Mouse (Mus musculus) heart, postnatal 4 days (tissue): ENCODE measurements at regions not wholly inside any gene's neighbourhood (a gene's known extent, or its start where the extent isn't known, plus 50 kb on each side); places are given as distances from the start of the nearest gene placed in this dataset.

Experiments
- DNase-seq: peaks from one replicate; pipeline ENCODE4 v3.0.0; 2021

DNA sequence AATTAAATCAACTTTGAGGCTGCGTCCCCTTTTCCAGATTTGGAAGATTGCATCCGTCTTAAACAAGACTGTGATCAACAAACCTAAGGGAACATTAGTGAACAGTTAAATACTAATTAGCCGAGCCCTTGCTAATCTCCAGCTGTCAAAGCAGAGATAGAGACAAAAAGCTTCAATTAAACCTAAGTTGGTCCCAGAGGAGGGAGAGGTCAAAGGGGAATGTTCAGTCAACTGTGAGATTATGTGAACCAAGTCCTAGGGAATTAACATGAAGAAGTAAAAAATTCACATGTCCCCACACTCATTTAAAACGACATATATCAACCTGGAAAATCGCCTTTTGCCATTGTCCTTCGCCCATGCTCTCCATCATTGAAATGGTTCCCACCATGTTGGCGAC lies 59.7 kb upstream of the Tbx20 start:
- no peak for DNase-seq

DNA sequence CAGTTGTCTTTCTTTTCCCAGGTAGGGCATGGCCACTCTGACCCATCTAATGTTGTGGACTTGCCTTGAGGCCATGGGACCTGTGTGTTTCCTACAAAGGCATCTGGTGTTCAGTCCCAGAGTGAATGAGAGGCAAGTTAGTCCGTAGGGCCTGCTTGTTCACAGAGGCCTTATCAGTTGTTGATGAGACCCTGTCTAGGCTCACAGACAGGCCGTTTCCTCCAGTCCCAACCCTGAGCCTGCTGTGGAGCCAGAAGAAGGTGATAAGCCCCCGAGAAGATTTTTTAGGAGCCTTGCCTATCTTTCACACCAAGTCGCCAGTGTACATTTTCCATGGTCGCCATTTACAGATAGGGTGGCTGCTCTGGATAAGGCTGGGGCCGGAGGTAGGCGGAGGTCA lies 74.1 kb upstream of the Tbx20 start:
- no peak for DNase-seq

DNA sequence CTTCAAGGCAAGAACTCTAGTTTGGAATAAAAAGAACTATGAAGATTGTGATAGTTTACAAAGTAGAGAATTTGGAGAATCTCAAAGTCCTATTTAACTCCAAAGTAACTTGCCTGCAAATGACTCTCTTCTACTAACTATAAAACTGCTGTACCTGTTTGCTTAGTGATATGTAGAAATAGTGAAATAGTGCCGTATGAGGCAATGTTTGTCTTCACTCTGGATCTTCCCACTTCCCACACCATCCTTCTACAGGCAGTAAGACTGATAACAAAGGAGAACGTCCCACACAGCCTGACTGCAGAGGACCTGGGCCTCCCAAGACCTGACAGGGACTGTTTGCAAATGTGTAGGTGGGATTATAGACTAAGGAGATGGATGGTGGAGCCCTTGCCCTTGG lies 85.4 kb upstream of the Tbx20 start:
- no peak for DNase-seq

DNA sequence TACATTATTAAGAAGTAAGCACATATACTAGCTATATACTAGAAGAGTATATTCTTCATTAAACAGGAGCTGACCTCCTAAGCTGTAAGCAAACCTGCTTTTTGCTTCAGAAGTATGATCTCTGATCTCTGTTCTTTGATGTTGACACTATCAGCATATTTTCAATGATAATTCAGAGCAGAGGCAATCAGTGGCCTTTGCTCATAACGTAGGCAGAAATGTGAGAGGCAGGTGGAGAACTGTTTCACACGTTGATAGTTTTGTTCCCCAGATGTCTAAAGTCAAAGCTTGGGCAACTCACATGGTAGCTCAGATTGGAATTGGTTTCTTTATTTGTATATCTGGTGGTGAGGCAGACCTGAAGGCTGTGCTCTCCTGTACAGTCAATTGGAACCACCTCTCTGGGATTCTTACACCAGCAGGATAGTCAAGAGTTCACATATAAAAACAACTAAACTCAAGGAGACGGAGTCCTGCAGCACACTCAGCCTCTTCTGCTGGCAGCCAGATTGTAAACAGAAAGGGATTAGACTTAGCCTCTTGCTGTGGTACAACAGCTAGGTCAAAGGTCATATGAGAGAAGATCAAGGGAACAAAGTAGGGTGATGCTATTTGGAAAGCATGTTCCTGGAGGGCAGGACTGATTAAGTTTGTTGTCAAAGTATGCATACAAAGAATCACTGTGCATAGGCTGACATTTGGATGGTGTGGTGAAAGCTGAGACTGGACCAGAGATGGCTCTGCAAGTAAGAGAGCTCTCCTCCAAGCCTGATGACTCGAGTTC lies 92.5 kb upstream of the Tbx20 start:
- DNase-seq = no peak

DNA sequence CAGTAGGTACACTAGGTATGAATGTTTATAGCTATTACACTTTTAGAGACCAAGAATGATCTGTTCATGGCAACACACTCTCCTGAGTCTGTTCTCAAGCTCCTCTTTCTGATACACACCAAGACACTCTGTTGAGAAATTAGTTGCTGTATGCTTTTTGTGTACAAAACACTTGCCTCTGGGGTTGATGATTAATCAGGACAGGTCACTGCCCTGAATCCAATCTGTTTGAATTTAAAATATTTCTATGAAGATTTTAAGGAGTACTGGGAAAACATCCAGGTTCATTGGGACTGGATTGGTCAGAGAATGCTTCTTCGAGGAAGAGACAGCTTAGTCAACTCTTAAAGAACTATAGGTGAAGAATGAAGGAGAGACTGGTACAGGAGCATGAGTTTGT lies 94.6 kb upstream of the Tbx20 start:
- DNase-seq = no peak

DNA sequence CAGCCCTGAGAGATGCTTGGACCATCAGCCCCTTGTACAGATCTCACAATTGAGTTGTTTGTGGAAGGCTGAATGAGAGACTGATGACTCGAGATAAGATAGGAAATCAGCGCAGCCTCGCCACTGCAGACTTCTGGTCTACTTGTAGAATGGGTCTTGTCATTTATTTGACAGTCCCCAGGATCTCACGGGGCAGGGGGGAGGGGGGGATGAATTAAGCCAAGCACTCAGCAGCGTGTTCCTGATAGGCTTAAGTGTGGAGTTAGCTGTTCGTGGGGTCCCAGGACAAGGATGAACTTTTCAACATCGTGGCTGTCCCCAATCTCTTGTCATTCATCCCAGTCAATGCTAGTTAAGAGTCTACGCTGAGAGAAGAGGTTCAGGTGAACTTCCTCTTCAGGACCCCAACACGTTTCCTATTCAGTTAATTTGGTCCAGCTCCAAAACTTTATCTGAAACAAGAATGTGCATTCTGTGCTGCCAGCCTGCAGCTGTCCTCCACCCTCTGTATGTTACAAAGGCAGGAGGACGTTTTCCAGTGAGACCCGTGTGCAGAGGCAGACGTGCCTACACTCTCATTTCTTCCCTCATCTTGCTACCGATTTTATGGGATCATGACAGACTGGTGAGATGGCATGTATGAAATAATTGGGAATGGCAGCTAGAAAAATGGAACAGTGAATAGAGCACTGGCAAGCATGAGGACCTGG lies 100.5 kb upstream of the Tbx20 start:
- no peak for DNase-seq

DNA sequence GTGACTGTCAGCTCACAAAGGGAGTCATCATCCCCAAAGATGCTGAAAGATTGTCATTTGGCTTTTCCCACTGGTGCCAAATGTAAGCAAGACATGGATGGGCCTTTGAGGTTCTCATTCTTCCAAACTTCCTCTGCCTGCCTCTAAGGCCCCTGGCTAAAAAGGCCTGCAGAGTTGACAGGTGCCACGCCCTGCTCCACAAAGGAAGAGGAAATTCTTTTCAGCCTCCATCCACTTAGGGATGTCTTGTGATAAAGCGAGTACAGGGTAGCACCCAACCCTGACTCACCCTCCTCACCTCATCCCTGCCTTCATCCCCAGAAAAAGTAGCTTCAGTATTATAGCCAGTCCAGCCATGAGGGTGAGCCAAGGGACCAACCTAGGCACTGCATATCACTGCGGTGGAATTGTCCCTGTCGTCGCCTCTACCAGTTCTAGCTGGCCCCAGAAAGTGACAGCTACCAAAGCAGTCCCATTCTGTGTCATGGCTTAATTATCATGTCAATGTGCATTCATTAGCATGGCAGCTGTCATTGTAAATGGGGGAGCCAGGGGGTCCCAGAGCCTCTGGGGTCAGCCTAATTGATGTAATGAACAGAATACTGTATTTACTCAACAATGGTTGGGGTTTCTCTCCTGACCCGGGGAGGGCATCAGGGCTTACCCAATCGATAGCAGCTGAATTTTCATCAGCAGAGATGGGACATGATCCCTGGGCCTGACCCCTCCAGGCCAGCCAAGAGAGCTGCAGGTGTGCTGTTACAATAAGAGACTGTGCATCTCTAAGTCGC lies 104.5 kb upstream of the Tbx20 start:
- DNase-seq = no peak

DNA sequence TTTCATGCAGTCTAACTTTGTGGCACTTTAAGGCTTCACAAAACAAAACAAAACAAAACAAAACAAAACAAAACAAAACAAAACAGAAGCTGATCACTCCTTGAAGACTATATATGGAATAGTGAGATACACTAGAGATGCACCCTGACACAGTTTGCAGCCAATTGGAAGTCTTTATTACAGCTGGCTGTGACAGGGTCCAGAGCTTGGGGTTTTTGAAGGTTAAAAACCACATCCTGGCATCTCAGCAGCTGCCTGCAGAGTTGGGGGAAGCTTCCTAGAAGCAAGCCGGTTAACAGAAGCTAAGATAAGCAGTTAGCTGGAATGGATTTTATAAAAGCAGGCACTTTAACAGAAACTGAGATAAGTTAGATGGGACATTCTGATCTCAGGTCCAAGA lies 105.6 kb upstream of the Tbx20 start:
- no peak for DNase-seq

DNA sequence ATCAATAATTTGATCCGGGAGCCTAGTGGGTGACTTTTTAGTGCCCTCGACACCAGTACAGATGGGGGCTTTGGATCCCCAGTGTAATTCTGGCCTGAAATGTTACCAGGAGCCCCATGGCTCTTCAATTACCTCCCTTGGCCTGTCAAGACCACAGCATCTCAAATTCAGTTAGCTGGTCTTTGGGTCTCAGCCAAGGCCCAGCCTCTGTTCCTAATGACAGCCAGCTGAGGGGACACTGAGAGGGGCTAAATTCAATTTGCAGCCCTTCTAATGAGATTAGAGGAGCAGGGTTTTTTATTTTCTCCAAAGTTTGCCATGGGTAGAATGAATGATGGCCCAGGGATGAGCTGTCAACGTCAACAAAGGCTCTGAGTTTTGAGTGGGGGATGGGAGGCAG lies 109.9 kb upstream of the Tbx20 start:
- no peak for DNase-seq

DNA sequence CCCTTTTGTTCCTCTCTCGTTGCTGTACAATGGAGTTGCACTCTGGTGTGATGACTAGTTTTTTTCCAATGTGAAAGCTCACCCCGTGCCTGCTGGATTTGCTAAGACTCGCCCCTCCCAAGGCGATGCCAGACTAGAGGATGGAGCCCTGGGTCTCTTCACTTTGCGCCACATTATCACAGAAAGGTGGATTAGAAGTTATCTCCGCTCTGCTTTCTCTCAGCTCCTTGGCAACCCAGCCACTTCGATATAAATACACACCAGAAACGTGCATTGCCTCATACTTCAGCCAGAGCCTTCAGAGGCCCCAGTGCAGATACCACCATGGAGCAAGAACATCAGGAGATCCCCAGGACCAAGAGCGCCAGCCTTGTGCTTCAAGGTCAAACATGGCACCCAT lies 114.2 kb upstream of the Tbx20 start:
- DNase-seq = peak; percentile 45

DNA sequence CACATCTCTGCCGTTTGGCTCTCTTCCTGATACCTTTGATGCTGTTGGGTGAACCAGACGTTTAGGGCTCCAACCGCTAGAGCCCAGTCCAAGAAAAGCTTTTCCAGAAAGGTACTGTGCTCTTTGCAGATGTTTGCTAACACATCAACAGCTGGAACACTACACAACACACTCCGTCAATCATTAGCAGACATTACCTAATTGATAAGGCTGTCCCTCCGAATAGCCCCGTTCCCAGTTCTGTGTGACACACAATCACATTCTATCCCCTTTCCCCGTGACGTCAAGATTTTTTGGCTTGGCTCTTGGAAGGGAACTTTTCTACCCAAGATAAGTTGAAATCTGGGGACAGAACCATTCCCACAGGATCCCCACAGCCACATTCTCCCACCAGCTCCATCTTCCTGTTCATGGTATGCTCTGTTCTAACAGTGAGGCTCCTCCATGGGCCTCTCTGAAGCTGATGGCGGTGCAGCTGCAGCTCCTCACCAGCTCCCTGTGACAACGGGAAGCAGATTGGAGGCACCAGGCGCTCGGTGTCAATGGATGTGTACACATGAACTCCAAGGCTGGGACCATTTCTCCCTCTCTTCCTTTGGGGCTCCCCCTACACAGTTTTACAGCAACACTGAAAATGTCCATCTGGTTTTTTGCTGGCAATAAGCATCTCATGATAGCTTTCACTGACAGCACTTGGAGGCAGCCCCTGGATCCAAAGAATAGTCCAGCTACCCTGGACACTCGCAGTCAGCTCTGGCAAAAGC lies 122.6 kb upstream of the Tbx20 start:
- DNase-seq = peak; percentile 65

DNA sequence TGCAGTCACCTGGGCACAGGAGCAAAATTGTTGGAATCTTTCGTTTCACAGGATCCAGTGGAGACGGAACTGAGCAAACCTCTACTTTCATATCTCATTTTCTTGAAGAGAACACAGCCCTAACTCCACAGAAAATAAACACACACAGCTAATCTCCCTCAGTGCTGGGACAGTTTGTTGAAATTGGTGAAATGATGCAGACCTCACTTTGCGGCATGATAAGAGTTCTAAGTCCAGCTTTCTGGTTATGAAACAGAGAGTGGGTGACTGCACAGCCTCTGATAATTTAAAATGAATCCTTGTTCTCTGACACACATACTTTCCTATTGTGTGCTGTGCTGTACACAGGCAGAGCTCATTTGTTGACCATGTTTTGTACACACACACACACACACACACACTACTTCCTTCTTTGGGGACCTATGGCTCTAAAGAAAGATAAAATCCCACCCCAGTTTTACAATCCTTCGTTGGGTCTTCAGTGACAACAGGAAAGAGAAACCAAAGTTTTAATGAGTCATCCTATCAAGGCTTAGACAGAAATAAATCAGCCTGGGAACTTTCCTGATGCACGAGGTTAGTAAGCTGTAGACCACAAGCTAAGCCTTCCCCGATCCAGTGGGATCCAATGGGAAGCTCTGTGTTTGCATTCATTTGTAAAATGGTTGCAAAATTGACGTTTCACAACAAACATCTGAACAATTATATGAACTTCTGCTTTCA lies 125.3 kb upstream of the Tbx20 start:
- no peak for DNase-seq

DNA sequence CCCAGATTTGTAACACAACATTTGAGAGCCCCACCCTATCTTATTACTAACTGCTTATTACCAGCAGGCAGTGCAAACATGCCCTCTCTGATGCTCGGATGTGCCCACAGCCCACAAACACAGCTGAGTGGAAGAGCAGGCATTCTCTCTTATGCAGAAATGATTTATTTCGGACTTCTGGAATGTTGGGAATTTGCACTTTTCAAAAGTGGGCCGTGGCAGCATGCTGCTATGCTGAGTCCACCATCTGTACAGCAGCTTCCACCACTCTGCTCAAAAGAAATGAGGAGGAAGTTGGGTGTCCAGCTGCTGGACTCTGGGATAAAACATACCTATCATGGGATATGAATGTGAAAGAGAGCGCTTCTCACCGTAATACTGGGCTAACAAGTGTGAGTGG lies 129.6 kb upstream of the Tbx20 start:
- DNase-seq = no peak

DNA sequence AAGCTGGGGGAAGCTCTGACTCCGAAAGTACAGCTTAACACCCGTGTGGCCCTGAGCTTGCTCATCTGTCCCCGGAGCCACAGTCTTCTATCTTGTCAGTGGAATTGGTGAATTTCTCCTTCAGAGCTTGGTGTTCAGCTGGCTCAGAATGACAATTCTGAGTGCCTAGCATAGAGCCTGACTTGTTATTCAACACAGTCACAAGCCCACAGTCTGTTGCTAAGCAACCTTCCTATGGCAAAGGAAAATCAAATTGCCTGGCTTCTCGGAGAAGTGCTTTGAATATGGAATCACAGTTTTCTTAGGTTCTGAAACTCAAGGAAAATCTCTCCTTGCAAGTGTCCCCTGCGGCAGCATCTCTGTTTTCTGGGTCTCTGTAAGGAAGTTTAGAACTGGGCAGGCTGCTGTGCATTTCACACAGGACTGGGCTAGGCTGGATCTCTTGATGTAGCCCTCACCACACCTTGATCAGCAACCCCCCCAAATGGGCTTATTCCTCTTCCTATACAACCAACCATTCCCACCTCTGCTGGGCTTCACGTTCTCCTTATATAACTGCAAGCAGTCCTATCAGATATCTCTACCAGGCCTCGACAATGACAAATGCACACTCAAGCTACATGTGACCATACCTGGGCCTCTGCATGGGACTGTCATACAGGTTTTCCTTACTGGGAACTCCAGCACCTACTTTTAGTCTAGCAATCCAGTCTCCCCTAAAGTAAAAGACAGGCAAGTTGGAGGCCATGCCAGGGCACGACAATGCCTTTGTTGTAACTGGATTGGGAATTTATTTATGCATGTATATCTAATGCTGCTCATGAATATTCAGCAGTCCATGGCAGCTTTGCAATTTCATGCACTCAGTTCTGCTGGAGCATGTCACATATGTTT lies 135.2 kb upstream of the Tbx20 start:
- no peak for DNase-seq

DNA sequence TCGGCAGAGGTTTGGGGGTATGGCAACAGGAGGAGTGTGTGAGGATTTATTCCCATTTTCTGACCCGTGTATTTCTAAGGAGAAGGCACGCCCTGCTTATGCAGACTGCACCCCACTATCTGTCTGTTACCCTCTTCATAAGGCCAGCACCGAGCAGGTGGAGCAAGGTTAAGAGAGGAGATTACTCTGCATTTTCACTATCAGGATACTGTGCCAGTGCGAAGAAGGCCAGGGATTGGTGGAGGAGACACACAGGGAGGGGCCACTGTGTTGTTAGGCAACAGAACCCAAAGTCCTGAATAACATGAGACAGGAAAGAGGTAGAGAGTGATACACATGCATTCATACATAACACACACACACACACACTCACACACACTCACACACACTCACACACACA lies 136.6 kb upstream of the Tbx20 start:
- no peak for DNase-seq

DNA sequence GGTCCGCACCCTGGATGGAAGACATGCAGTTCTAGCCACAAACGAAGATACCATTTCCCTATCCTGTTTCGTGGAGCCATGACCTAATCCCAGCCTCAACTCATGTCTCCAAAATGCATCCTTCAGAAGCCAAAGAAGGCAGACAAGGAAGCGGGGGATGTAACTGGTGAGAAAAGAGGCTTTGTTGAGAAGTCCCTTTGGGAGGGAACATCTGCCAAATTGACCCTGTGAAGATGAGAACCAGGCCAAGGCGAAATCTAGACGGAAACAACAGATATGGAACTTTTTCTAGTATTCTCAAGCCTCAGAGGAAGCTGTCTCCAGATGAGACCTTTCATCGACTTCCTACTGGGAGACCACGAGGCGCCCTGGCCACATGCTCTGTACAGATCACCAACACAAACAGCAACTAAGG lies 145.9 kb upstream of the Tbx20 start:
- peak; percentile 61 for DNase-seq

DNA sequence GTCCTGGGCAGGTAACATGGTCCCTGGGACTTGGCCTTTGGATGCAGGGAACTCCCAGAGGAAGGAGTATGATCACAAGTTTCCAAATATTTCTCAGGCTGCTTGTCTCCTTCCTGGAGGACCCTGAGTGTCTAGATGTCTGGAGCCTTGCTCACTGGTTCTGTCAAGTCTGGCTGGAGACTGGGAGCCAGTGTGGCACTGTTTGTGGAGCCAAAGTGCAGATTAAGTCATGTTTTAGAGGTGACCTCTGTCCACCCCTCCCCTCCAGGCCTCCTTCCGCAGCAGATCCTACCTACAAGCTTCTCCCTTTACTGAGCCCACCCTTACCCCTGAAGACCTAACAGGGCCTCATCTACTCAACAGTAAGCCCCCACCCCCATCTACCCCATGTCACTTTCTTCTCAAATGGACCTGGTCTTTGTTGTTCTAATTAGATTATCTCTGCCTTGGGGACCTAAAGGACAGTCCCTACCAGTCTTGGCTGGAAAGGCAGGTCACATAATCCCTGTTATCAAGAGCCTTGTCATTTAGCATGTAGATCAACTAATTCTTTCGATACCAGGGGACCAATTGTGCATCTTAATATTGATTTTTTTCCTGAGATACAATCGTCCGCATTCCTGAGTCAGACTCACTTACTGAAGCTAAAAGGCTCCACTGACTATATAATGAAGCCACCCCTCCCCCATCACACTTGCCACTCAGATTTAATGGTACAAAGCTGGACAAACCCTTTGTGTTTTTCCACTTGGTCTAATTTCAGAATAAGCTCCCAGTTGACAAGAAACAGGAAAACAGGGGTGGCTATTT lies 148.2 kb upstream of the Tbx20 start:
- DNase-seq = no peak

DNA sequence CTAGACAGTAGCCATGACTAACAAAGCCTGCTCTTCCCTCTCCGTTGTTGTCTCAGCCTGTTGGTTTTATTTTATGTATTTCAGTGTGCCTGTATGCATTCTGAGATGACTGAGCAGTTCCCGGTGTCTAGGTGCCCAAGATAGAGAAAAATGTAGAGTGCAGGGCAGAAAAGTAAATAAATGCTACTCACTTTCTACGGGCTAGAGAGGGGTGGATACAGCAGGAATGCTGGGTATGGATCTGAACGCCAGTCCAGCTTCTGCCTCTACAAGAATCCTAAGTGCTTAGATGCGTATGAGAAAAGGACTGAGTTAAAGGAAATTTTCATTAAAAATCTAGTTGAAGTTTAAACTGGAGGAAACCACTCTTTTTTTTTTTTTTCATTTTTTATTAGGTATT lies 149.4 kb upstream of the Tbx20 start:
- DNase-seq = no peak

DNA sequence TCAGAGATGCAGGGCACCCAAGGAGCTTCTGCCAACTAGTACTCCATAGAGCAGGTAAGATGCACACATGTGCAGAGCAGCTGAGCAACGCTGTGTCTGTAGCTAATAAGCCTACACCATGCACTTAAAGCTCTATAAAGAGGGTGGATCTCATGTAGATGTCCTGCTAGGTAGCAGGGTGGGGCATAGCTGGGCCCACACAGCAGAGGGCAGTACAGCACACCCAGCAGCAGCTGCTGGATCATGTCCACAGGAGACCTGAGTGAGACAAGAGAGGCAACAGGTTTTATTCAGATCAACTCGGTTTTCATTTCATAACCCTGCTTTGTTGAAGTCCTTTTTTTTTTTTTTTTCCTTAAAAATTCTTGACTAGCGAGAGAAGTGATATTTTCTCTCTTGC lies 151.5 kb upstream of the Gm10181 start:
- DNase-seq = peak; percentile 71

DNA sequence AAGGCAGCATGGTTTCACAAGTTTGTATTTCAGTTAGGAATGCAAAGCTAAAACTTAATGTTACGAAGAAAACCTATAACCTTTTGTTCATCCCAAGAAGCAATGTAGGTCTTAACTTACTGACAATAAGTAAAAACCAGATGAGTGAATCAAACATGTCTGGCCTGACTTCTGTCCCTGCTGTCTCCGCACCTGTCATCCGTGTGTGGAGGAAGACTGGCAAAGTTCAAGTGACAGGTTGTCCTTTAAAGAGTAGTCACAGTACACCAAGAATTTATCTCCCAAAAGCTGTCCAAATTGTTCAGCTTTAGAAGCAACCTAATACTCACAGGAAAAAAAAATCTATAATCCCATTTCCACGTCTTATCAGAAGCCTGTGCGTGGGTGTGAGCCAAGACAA lies 146.3 kb upstream of the Gm10181 start:
- no peak for DNase-seq
